Mouse (Mus musculus) midbrain, postnatal 0 days (tissue): ENCODE results near the gene Sphk1. TPM values are rescaled to one million over a fixed set of nuclear protein-coding genes. Genes with fewer than 3 reads are reported as not detected.

Experiments used
- ATAC-seq: fragments of 200-750 bp; cut with Nextera tagmentation; 2 replicates; pipeline ENCODE4 v1.8.0; 2017; ENCODE audit warnings: moderate number of reproducible peaks, mild to moderate bottlenecking, moderate TSS enrichment, moderate library complexity; ENCODE audit not compliant: low FRiP score
- DNase-seq: peaks from one replicate; pipeline ENCODE4 v3.0.0-alpha.2; 2015; ENCODE audit warnings: low spot score
- H3K27ac ChIP-seq: fragments of 300-500 bp; sonication (generic); 2 replicates; pipeline ENCODE4 v1.5.1; 2014; ENCODE audit warnings: low read depth, mild to moderate bottlenecking, low read length, mixed read lengths
- H3K27me3 ChIP-seq: fragments of 300-500 bp; sonication (generic); 2 replicates; pipeline ENCODE4 v1.6.1; 2014; ENCODE audit warnings: low read length, control low read depth, mixed read lengths; ENCODE audit not compliant: insufficient read depth
- H3K36me3 ChIP-seq: fragments of 300-500 bp; sonication (generic); 2 replicates; pipeline ENCODE4 v1.6.1; 2014; ENCODE audit warnings: low read length, control low read depth, mixed read lengths; ENCODE audit not compliant: insufficient read depth
- H3K4me1 ChIP-seq: fragments of 300-500 bp; sonication (generic); 2 replicates; pipeline ENCODE4 v1.6.1; 2014; ENCODE audit warnings: mild to moderate bottlenecking, control low read depth, antibody characterized with exemption, low read length, mixed read lengths; ENCODE audit not compliant: insufficient read depth
- H3K4me2 ChIP-seq: fragments of 300-500 bp; sonication (generic); 2 replicates; pipeline ENCODE4 v1.6.1; 2014; ENCODE audit warnings: low read depth, mild to moderate bottlenecking, low read length, mixed read lengths; ENCODE audit not compliant: poor library complexity, severe bottlenecking
- H3K4me3 ChIP-seq: fragments of 300-500 bp; sonication (generic); 2 replicates; pipeline ENCODE4 v1.5.1; 2014; ENCODE audit warnings: low read depth, mild to moderate bottlenecking, low read length, moderate library complexity
- H3K9ac ChIP-seq: fragments of 300-500 bp; sonication (generic); replicated peaks from 2 replicates; pipeline ENCODE4 v1.6.1; 2014; ENCODE audit warnings: mild to moderate bottlenecking, low read length, moderate library complexity, mixed read lengths; ENCODE audit not compliant: poor library complexity, severe bottlenecking
- H3K9me3 ChIP-seq: fragments of 300-500 bp; sonication (generic); 2 replicates; pipeline ENCODE4 v1.6.1; 2016; ENCODE audit warnings: low read length, control low read depth
- CTCF ChIP-seq: IDR thresholded peaks from 2 replicates; pipeline ENCODE4 v1.5.1; 2016; ENCODE audit warnings: antibody characterized with exemption, mild to moderate bottlenecking
- WGBS: fragments of 180-500 bp; shearing (Covaris S2); extraction: QIAGEN DNeasy Blood & Tissue Kit; methylation state at CpG from one replicate; pipeline ENCODE4 v1.1.7; 2014; 5-methylcytosine and 5-hydroxymethylcytosine counted together
- polyA plus RNA-seq: library from polyadenylated mRNA; unstranded; fragments of >200 nt; fragmentation: Nextera tagmentation; extraction: Ambion mirVana; gene quantifications from 2 replicates; pipeline ENCODE4 v1.2.1, GENCODE M21; 2015
- total RNA-seq: library from RNA; depleted of rRNA; stranded (reverse); fragments of >200 nt; gene quantifications from 2 replicates; pipeline ENCODE4 v1.2.3, GENCODE M21; 2014

The Sphk1 gene
- total and polyA plus RNA-seq, 2 experiments from 2014 or later = 9.3 to 12.4 TPM

- H3K36me3 ChIP-seq = peaks cover 37% of the 10 kb centered on the region
- H3K27me3 ChIP-seq = no peaks in the 10 kb centered on the region
- DNase-seq = no peak
- no peak for TF ChIP-seq CTCF
- no peak overlapping the region for H3K27ac ChIP-seq
- H3K4me1 ChIP-seq = peaks cover 3% of the 10 kb centered on the region; the same call in 1 of the 2 replicates
- no peak overlapping the region for H3K4me2 ChIP-seq
- ATAC-seq = no peak
- WGBS = 91% methylated on average over 11 of the region's 11 CpGs
- H3K9me3 ChIP-seq = no peaks in the 10 kb centered on the region
- no peak overlapping the region for H3K9ac ChIP-seq
- no peak overlapping the region for H3K4me3 ChIP-seq
Observed at GRCm38 (mm10) chr11:116549273-116550038, 18.7 kb downstream of the Sphk1 start.

GRCm38 (mm10) chr11:116550748-116551147 is 20.0 kb downstream of the Sphk1 start:
- no peak overlapping the region for H3K9ac ChIP-seq
- ATAC-seq (no peak), DNase-seq (no peak)
- no peaks in the 10 kb centered on the region for H3K9me3 ChIP-seq
- H3K4me2 ChIP-seq = no peak overlapping the region
- H3K4me3 ChIP-seq = no peak overlapping the region
- peaks cover 24% of the 10 kb centered on the region for H3K36me3 ChIP-seq
- no peaks in the 10 kb centered on the region for H3K27me3 ChIP-seq
- peaks cover 13% of the 10 kb centered on the region for H3K4me1 ChIP-seq
- 78% methylated on average over 7 of the region's 7 CpGs for WGBS
- no peak overlapping the region for H3K27ac ChIP-seq
- no peak for TF ChIP-seq CTCF

- Histone ChIP-seq H3K9ac (no peak overlapping the region), H3K4me2 (no peak overlapping the region), H3K27me3 (no peaks in the 10 kb centered on the region), H3K36me3 (peaks cover 9% of the 10 kb centered on the region), H3K4me1 (peaks cover 20% of the 10 kb centered on the region), H3K27ac (no peak overlapping the region), H3K9me3 (no peaks in the 10 kb centered on the region), H3K4me3 (no peak overlapping the region)
- WGBS = 88% methylated on average over 1 of the region's 1 CpGs
- no peak for TF ChIP-seq CTCF
- DNase-seq = no peak
- no peak for ATAC-seq
Observed at GRCm38 (mm10) chr11:116552194-116552593, 21.5 kb downstream of the Sphk1 start.

GRCm38 (mm10) chr11:116554171-116554878 is 23.6 kb downstream of the Sphk1 start:
- Histone ChIP-seq H3K27ac (0 out of 2 replicates have a peak overlapping the region, but pooled peaks have one; percentile 38), H3K4me3 (no peak overlapping the region), H3K27me3 (no peaks in the 10 kb centered on the region), H3K4me1 (peaks cover 20% of the 10 kb centered on the region), H3K9ac (peak overlapping the region; percentile 13; the same call in 1 of the 2 replicates), H3K9me3 (no peaks in the 10 kb centered on the region), H3K36me3 (no peaks in the 10 kb centered on the region), H3K4me2 (no peak overlapping the region)
- 28% methylated on average over 12 of the region's 12 CpGs for WGBS
- peak; percentile 87 for TF ChIP-seq CTCF
- DNase-seq (peak; percentile 88), ATAC-seq (no peak)

- DNase-seq (peak; percentile 52), ATAC-seq (no peak)
- H3K27me3 ChIP-seq = no peaks in the 10 kb centered on the region
- peaks cover 20% of the 10 kb centered on the region for H3K4me1 ChIP-seq
- H3K36me3 ChIP-seq = no peaks in the 10 kb centered on the region
- no peak overlapping the region; the same call in 1 of the 2 replicates for H3K9ac ChIP-seq
- no peak for TF ChIP-seq CTCF
- H3K9me3 ChIP-seq = no peaks in the 10 kb centered on the region
- no peak overlapping the region for H3K4me3 ChIP-seq
- peak overlapping the region; percentile 57; the same call in 1 of the 2 replicates for H3K27ac ChIP-seq
- 75% methylated on average over 1 of the region's 1 CpGs for WGBS
- H3K4me2 ChIP-seq = peak overlapping the region; percentile 29
Observed at GRCm38 (mm10) chr11:116555572-116555971, 24.8 kb downstream of the Sphk1 start.

- Histone ChIP-seq H3K27me3 (no peaks in the 10 kb centered on the region), H3K4me3 (no peak overlapping the region), H3K4me1 (peaks cover 20% of the 10 kb centered on the region), H3K4me2 (no peak overlapping the region), H3K36me3 (no peaks in the 10 kb centered on the region), H3K9ac (no peak overlapping the region), H3K27ac (peak overlapping the region; percentile 57), H3K9me3 (no peaks in the 10 kb centered on the region)
- TF ChIP-seq CTCF = no peak
- DNase-seq (no peak), ATAC-seq (no peak)
- 63% methylated on average over 6 of the region's 6 CpGs for WGBS
Observed at GRCm38 (mm10) chr11:116556308-116556707, 25.6 kb downstream of the Sphk1 start.
